ENCODE assay signal across 9 mouse cellular contexts in genomic region chr7:96796788-96797485, GRCm38 (mm10).
DNase-seq lines count a peak whose midpoint lies in the region; ATAC-seq lines count a peak whose summit lies in the region.
"Had no signal": no experiment of that assay in that cellular context is flagged by ENCODE, and none has a peak within 500 bp of the region (broad histone marks: within the 10 kb centered on the region; RNA-seq: fewer than 3 reads in every experiment).

No protein-coding gene starts in this region.

- DNase-seq in 3134 (ENCODE audit: extremely low read depth, insufficient read length, low spot score): peak; percentile 16
- DNase-seq in ZHBTc4 (ENCODE audit: low read depth, low spot score): peak; percentile 54
- peak; percentile 69 for DNase-seq in hindbrain, embryonic 10.5 days (ENCODE audit: low spot score)
- DNase-seq in layer of hippocampus, adult 9-11 months: peak; percentile 76
- DNase-seq in neural tube, embryonic 11.5 days (ENCODE audit: low spot score): peak; percentile 61
- DNase-seq in thymus, postnatal 10 days (ENCODE audit: low spot score in 2 of 2): no peak

- H3K27me3 ChIP-seq in embryonic facial prominence, embryonic 13.5 days: no peaks in the 10 kb centered on the region
- peaks cover 10% of the 10 kb centered on the region for H3K27me3 ChIP-seq in hindbrain, embryonic 10.5 days (ENCODE audit: insufficient read depth, poor library complexity, severe bottlenecking)
- no peaks in the 10 kb centered on the region for H3K27me3 ChIP-seq in neural tube, embryonic 11.5 days (ENCODE audit: control insufficient read depth, insufficient read depth, low read length)

- no peak for ATAC-seq in embryonic facial prominence, embryonic 13.5 days (ENCODE audit: insufficient number of reproducible peaks, insufficient read depth, low FRiP score, low TSS enrichment, low read depth)
- peak; percentile 68 for ATAC-seq in neural tube, embryonic 11.5 days (ENCODE audit: insufficient read depth, low FRiP score, low TSS enrichment)
- ATAC-seq in monocyte, adult 5-6 weeks (replicated peaks; ENCODE audit: insufficient number of reproducible peaks, low FRiP score, low TSS enrichment, poor library complexity, severe bottlenecking): no peak

- H3K4me3 ChIP-seq in embryonic facial prominence, embryonic 13.5 days: no peak overlapping the region
- peak overlapping the region; percentile 32 for H3K4me3 ChIP-seq in hindbrain, embryonic 10.5 days
- no peak overlapping the region for H3K4me3 ChIP-seq in neural tube, embryonic 11.5 days (ENCODE audit: low read depth, low read length)

- H3K9ac ChIP-seq in embryonic facial prominence, embryonic 13.5 days: no peak overlapping the region
- peak overlapping the region; percentile 29; the same call in 1 of the 2 replicates for H3K9ac ChIP-seq in neural tube, embryonic 11.5 days (ENCODE audit: low read length)

- 65% methylated on average over 20 of the region's 20 CpGs for WGBS in embryonic facial prominence, embryonic 13.5 days
- WGBS in hindbrain, embryonic 10.5 days: 24% methylated on average over 20 of the region's 20 CpGs
- WGBS in neural tube, embryonic 11.5 days: 38% methylated on average over 20 of the region's 20 CpGs

- no peaks in the 10 kb centered on the region for H3K36me3 ChIP-seq in embryonic facial prominence, embryonic 13.5 days
- H3K36me3 ChIP-seq in hindbrain, embryonic 10.5 days: peaks cover 16% of the 10 kb centered on the region
- no peaks in the 10 kb centered on the region for H3K36me3 ChIP-seq in neural tube, embryonic 11.5 days (ENCODE audit: control insufficient read depth, insufficient read depth, low read length)

- peak overlapping the region; percentile 9; the same call in 1 of the 2 replicates for H3K4me2 ChIP-seq in embryonic facial prominence, embryonic 13.5 days
- peak overlapping the region; percentile 12; the same call in 1 of the 2 replicates for H3K4me2 ChIP-seq in neural tube, embryonic 11.5 days (ENCODE audit: low read depth)

- H3K9me3 ChIP-seq in embryonic facial prominence, embryonic 13.5 days: no peaks in the 10 kb centered on the region
- no peaks in the 10 kb centered on the region for H3K9me3 ChIP-seq in hindbrain, embryonic 10.5 days
- no peaks in the 10 kb centered on the region for H3K9me3 ChIP-seq in neural tube, embryonic 11.5 days (ENCODE audit: control insufficient read depth, low read length)

- H3K27ac ChIP-seq in embryonic facial prominence, embryonic 13.5 days: peak overlapping the region; percentile 90
- H3K27ac ChIP-seq in hindbrain, embryonic 10.5 days: peak overlapping the region; percentile 87
- H3K27ac ChIP-seq in neural tube, embryonic 11.5 days (ENCODE audit: low read depth, low read length): peak overlapping the region; percentile 83
- H3K27ac ChIP-seq: macrophage had no signal

- peaks cover 48% of the 10 kb centered on the region for H3K4me1 ChIP-seq in embryonic facial prominence, embryonic 13.5 days
- H3K4me1 ChIP-seq in hindbrain, embryonic 10.5 days (replicated peaks): peaks cover 82% of the 10 kb centered on the region
- peaks cover 34% of the 10 kb centered on the region for H3K4me1 ChIP-seq in neural tube, embryonic 11.5 days (ENCODE audit: control insufficient read depth, insufficient read depth, low read length)

Comparison
In these comparisons a context has a peak if more than half of its experiments do, and no peak if none do; other contexts are left out.
1. DNase-seq: peak in 3134 (single experiment), ZHBTc4 (single experiment), hindbrain, embryonic 10.5 days (single experiment), layer of hippocampus, adult 9-11 months (single experiment) and neural tube, embryonic 11.5 days (single experiment); none in thymus, postnatal 10 days (0 of 2).
2. Peak in every context shown above with its lines, with median percentiles within 50 percentile points of each other: H3K27ac ChIP-seq.